Mouse (Mus musculus) CH12.LX (cell line): ENCODE results near the gene Kcnk16. TPM values are rescaled to one million over a fixed set of nuclear protein-coding genes. Genes with fewer than 3 reads are reported as not detected.

Experiments
- DNase-seq: peaks from one replicate; pipeline ENCODE4 v3.0.0-alpha.2; 2013; ENCODE audit errors: extremely low read depth
- H3K27ac ChIP-seq: 2 replicates; pipeline ENCODE4 v1.5.1; 2012; ENCODE audit warnings: low read depth, mild to moderate bottlenecking, control low read depth, moderate library complexity; ENCODE audit not compliant: insufficient read depth
- H3K27me3 ChIP-seq: replicated peaks from 2 replicates; pipeline ENCODE3; 2012; ENCODE audit warnings: inconsistent platforms
- H3K36me3 ChIP-seq, 2 experiments: replicated peaks in 1 of 2; 2 replicates each; pipeline versions ENCODE3 to v1.6.1; 2012; ENCODE audit warnings: inconsistent platforms in 1 of 2, low read length in 1 of 2, mild to moderate bottlenecking in 1 of 2, mixed read lengths in 1 of 2, moderate library complexity in 1 of 2; ENCODE audit not compliant: control insufficient read depth in 1 of 2, insufficient read depth in 1 of 2
- H3K4me1 ChIP-seq, 2 experiments: 2 replicates each; pipeline ENCODE4 v1.6.1; 2012; ENCODE audit warnings: inconsistent platforms in 1 of 2, moderate library complexity in 1 of 2; ENCODE audit not compliant: insufficient read depth in 2 of 2, control insufficient read depth in 1 of 2
- H3K4me2 ChIP-seq: 2 replicates; pipeline ENCODE4 v1.6.1; 2012; ENCODE audit warnings: low read depth, mild to moderate bottlenecking, control low read depth; ENCODE audit not compliant: poor library complexity, insufficient read depth, severe bottlenecking
- H3K4me3 ChIP-seq, 3 experiments: fragments of 150-350 bp in 1 of 3; sonication (generic) in 1 of 3; replicated peaks in 1 of 3; 2 replicates each; pipeline versions ENCODE3 to v1.5.1; 2011 to 2012; ENCODE audit warnings: low read depth in 2 of 3, low read length in 2 of 3, mild to moderate bottlenecking in 2 of 3, moderate library complexity in 2 of 3, control low read depth in 1 of 3, improper control_type of control experiment in 1 of 3, inconsistent platforms in 1 of 3, mixed read lengths in 1 of 3; ENCODE audit not compliant: poor library complexity in 1 of 3
- H3K79me2 ChIP-seq: replicated peaks from 2 replicates; pipeline ENCODE4 v1.6.1; 2012; ENCODE audit warnings: mild to moderate bottlenecking, moderate library complexity; ENCODE audit not compliant: control insufficient read depth, poor library complexity, insufficient read depth, severe bottlenecking; ENCODE audit errors: extremely low read depth
- H3K9ac ChIP-seq: 2 replicates; pipeline ENCODE4 v1.6.1; 2012; ENCODE audit warnings: low read depth, mild to moderate bottlenecking, control low read depth, moderate library complexity; ENCODE audit not compliant: insufficient read depth
- H3K9me3 ChIP-seq: replicated peaks from 2 replicates; pipeline ENCODE3; 2012; ENCODE audit warnings: low read length, inconsistent platforms, mixed read lengths
- EP300 ChIP-seq: IDR thresholded peaks from 2 replicates; pipeline ENCODE4 v1.6.1; 2011; ENCODE audit warnings: low read length, improper control_type of control experiment
- ETS1 ChIP-seq: conservative IDR thresholded peaks from 2 replicates; pipeline ENCODE4 v1.6.1; 2012; ENCODE audit warnings: low read depth, mild to moderate bottlenecking, inconsistent platforms, low read length, improper control_type of control experiment, moderate library complexity
- GABPA ChIP-seq: IDR thresholded peaks from 2 replicates; pipeline ENCODE4 v1.6.1; 2012; ENCODE audit warnings: low read depth, low read length, improper control_type of control experiment, inconsistent platforms; ENCODE audit not compliant: insufficient replicate concordance
- HCFC1 ChIP-seq: IDR thresholded peaks from 2 replicates; pipeline ENCODE4 v1.6.1; 2012; ENCODE audit warnings: low read depth, mild to moderate bottlenecking, inconsistent platforms, low read length, improper control_type of control experiment
- JUN ChIP-seq: IDR thresholded peaks from 2 replicates; pipeline ENCODE4 v1.6.1; 2011; ENCODE audit warnings: low read depth, mild to moderate bottlenecking, low read length, improper control_type of control experiment, moderate library complexity; ENCODE audit not compliant: insufficient read depth
- MEF2A ChIP-seq: IDR thresholded peaks from 2 replicates; pipeline ENCODE4 v1.6.1; 2014; ENCODE audit warnings: low read depth, mild to moderate bottlenecking, inconsistent platforms, low read length, improper control_type of control experiment, borderline replicate concordance
- MXI1 ChIP-seq: IDR thresholded peaks from 2 replicates; pipeline ENCODE4 v1.6.1; 2011; ENCODE audit warnings: mild to moderate bottlenecking, low read depth, low read length, improper control_type of control experiment
- MYC ChIP-seq: IDR thresholded peaks from 2 replicates; pipeline ENCODE4 v1.6.1; 2011; ENCODE audit warnings: low read depth, mild to moderate bottlenecking, improper control_type of control experiment, low read length
- NELFE ChIP-seq: IDR thresholded peaks from 2 replicates; pipeline ENCODE4 v1.6.1; 2011; ENCODE audit warnings: low read depth, low read length, improper control_type of control experiment
- PAX5 ChIP-seq: IDR thresholded peaks from 2 replicates; pipeline ENCODE4 v1.6.1; 2012; ENCODE audit warnings: low read length, inconsistent platforms, mixed read lengths
- RAD21 ChIP-seq: IDR thresholded peaks from 2 replicates; pipeline ENCODE4 v1.6.1; 2011; ENCODE audit warnings: low read depth, mild to moderate bottlenecking, low read length, improper control_type of control experiment, moderate library complexity
- SIN3A ChIP-seq: IDR thresholded peaks from 2 replicates; pipeline ENCODE4 v1.6.1; 2012; ENCODE audit warnings: low read length, improper control_type of control experiment, inconsistent platforms
- TBP ChIP-seq: conservative IDR thresholded peaks from 2 replicates; pipeline ENCODE4 v1.6.1; 2011; ENCODE audit warnings: low read depth, low read length, improper control_type of control experiment
- USF1 ChIP-seq: IDR thresholded peaks from 2 replicates; pipeline ENCODE4 v1.6.1; 2014; ENCODE audit warnings: low read depth, mild to moderate bottlenecking, inconsistent platforms, low read length, improper control_type of control experiment
- ZC3H11A ChIP-seq: IDR thresholded peaks from 2 replicates; pipeline ENCODE4 v1.6.1; 2012; ENCODE audit warnings: low read depth, mild to moderate bottlenecking, inconsistent platforms, low read length, improper control_type of control experiment
- ZKSCAN1 ChIP-seq: IDR thresholded peaks from 2 replicates; pipeline ENCODE4 v1.6.1; 2012; ENCODE audit warnings: low read depth, inconsistent platforms, low read length, improper control_type of control experiment, borderline replicate concordance
- dilution Hi-C: fragments of 300-500 bp; cut with MboI; formaldehyde crosslinking; loops from 2 replicates; pipeline ENCODE4 v1.14.3; 2020; ENCODE audit warnings: low sequenced_read_pairs; ENCODE audit not compliant: extremely low pct_unique_long_range_greater_than_20kb, extremely low pct_ligation_motif_present
- in situ Hi-C: fragments of 300-500 bp; cut with MboI; formaldehyde crosslinking; loops from 3 replicates; pipeline ENCODE4 v1.14.3; 2019; ENCODE audit warnings: low sequenced_read_pairs, low pct_ligation_motif_present, low pct_unique_long_range_greater_than_20kb, mixed read lengths
- polyA plus RNA-seq: library from polyadenylated mRNA; unstranded; fragments of >175 nt; gene quantifications from 2 replicates; pipeline ENCODE4 v1.2.1, GENCODE M21; 2012; ENCODE audit warnings: low read depth; ENCODE audit not compliant: insufficient read length
- total RNA-seq, 2 experiments: library from RNA; depleted of rRNA; stranded (reverse); fragments of 300-350 nt in 1 of 2; fragments of >200 nt in 1 of 2; gene quantifications; 2 replicates each; pipeline ENCODE4 v1.2.3; 2012 to 2014

The Kcnk16 gene
- total and polyA plus RNA-seq, 3 experiments: not detected

DNA sequence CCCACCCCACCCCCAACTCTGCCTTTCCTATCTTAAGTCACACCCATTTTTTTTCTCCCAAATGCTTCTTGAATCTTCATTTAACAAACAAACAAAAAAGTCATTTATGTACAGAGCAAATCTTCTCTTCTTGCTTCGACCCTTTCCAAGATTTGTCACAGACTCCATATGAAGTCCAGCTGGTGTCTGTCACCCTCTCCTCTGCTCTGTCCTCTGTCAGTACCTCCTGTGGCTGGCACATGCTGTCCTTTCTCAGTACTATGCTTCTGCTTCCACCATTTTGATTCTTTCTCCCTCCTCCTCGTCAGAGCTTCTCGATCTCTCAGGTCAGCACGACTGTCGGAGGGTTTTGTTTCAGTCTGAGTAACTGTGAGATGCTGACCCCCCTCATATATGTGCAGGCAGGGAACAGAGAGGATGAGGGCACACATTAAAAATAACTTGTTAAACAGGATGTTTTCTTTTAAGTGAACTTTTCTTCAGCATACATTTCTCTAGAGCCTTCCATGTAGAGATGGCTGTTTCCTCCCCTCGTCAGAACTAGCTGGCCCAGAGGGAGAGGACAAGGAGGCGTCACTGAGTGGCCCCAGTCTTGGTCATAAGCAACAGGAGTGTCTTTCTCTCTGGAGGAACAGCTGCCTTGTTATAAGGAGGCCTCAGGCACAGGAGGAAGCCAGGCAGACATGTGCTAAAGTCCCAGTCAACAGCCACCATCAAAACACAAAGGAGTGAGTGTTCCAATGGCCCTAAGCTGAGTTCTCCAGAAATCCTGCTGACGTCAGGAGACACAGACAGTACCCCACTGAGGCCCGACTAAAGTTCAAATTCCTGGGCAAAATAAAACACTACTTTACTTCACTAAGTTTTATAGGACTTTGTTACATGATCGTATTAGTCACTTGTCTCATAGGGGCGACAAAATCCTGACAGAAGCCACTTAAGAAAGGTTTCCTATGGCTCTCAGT is 35.7 kb downstream of the Kcnk16 start:
- no peaks in the 10 kb centered on the region for H3K9me3 ChIP-seq
- no peaks in the 10 kb centered on the region for H3K4me1 ChIP-seq
- no peak for DNase-seq
- no peaks in the 10 kb centered on the region for H3K36me3 ChIP-seq
- no peaks in the 10 kb centered on the region for H3K27me3 ChIP-seq
- TF ChIP-seq NELFE (no peak), GABPA (no peak)
- H3K4me2 ChIP-seq: no peak overlapping the region
- in situ Hi-C loops: loop anchor here (25.0 kb wide), 1 partner anchor 521 kb away; no protein-coding TSS in a partner anchor
- no peak overlapping the region for H3K4me3 ChIP-seq
- no peaks in the 10 kb centered on the region for H3K79me2 ChIP-seq
- no peak overlapping the region for H3K9ac ChIP-seq
- H3K27ac ChIP-seq: no peak overlapping the region
- dilution Hi-C loops: no loop called here

DNA sequence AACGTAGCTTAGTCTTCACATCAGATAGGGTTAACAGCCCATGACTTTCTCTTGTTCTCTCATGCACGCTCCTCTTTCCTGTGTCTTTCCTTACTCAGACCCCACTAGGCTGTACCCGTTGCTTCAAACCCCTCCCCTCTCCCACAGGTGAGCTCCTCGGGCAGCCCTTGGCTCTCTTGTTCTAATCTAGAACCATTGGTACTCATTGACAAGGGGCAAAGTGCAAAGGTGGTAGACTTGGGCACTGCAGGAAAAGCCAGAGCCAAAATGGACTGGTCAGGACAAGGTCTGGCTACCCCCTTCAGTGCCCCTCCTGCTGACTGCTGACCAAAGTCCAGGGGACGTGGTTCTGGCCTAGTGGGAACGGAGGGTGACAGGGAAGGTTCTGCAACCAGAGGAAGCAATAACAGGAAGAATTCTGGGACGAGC is 38.9 kb downstream of the Kcnk16 start:
- no peak for TF ChIP-seq MYC
- no peak for TF ChIP-seq ZKSCAN1
- TF ChIP-seq ZC3H11A: no peak
- TF ChIP-seq RAD21: no peak
- TF ChIP-seq EP300: no peak
- no peak for TF ChIP-seq PAX5
- no peak for TF ChIP-seq SIN3A
- TF ChIP-seq TBP: no peak
- TF ChIP-seq ETS1: no peak
- no peak for TF ChIP-seq USF1
- TF ChIP-seq MEF2A: no peak
- TF ChIP-seq HCFC1: no peak
- TF ChIP-seq JUN: no peak
- no peak for TF ChIP-seq MXI1
- TF ChIP-seq, all 38 proteins: peak for 0
- no peak overlapping the region for H3K9ac ChIP-seq
- H3K27me3 ChIP-seq: peaks cover 2% of the 10 kb centered on the region
- dilution Hi-C loops: no loop called here
- in situ Hi-C loops: loop anchor here (25.0 kb wide), 1 partner anchor 518 kb away; no protein-coding TSS in a partner anchor
- no peak overlapping the region for H3K4me3 ChIP-seq
- H3K36me3 ChIP-seq: no peaks in the 10 kb centered on the region
- no peaks in the 10 kb centered on the region for H3K9me3 ChIP-seq
- no peak overlapping the region for H3K4me2 ChIP-seq
- DNase-seq: no peak
- H3K79me2 ChIP-seq: no peaks in the 10 kb centered on the region
- H3K4me1 ChIP-seq: no peaks in the 10 kb centered on the region
- H3K27ac ChIP-seq: no peak overlapping the region
